Mouse (Mus musculus) embryonic facial prominence, embryonic 10.5 days (tissue): ENCODE measurements around the gene Gimap1. TPM values are rescaled to one million over a fixed set of nuclear protein-coding genes. Genes with fewer than 3 reads are reported as not detected.

Source experiments
- DNase-seq: peaks from one replicate; pipeline ENCODE4 v3.0.0-alpha.2; 2017; ENCODE audit warnings: low spot score
- H3K27ac ChIP-seq: fragments of 300-500 bp; sonication (generic); replicated peaks from 2 replicates; pipeline ENCODE4 v1.5.1; 2016; ENCODE audit warnings: mild to moderate bottlenecking
- H3K27me3 ChIP-seq: fragments of 300-500 bp; sonication (generic); replicated peaks from 2 replicates; pipeline ENCODE4 v1.6.1; 2016; ENCODE audit warnings: low read depth, mild to moderate bottlenecking; ENCODE audit not compliant: poor library complexity, severe bottlenecking
- H3K36me3 ChIP-seq: fragments of 300-500 bp; sonication (generic); replicated peaks from 2 replicates; pipeline ENCODE4 v1.6.1; 2016; ENCODE audit warnings: mild to moderate bottlenecking, moderate library complexity
- H3K4me1 ChIP-seq: fragments of 300-500 bp; sonication (generic); 2 replicates; pipeline ENCODE4 v1.6.1; 2016
- H3K4me3 ChIP-seq: fragments of 300-500 bp; sonication (generic); 2 replicates; pipeline ENCODE4 v1.5.1; 2016; ENCODE audit warnings: mild to moderate bottlenecking, moderate library complexity
- H3K9me3 ChIP-seq: fragments of 300-500 bp; sonication (generic); 2 replicates; pipeline ENCODE4 v1.6.1; 2016; ENCODE audit warnings: mild to moderate bottlenecking
- WGBS: fragments of 180-500 bp; shearing (Covaris S2); methylation state at CpG from one replicate; pipeline ENCODE4 v1.1.7; 2016; 5-methylcytosine and 5-hydroxymethylcytosine counted together
- polyA plus RNA-seq: library from polyadenylated mRNA; unstranded; fragments of >200 nt; fragmentation: Nextera tagmentation; extraction: Ambion mirVana; gene quantifications from 2 replicates; pipeline ENCODE4 v1.2.1, GENCODE M21; 2016

Gene Gimap1
- 4.1 and 5.0 TPM in 2 replicates for polyA plus RNA-seq

DNA sequence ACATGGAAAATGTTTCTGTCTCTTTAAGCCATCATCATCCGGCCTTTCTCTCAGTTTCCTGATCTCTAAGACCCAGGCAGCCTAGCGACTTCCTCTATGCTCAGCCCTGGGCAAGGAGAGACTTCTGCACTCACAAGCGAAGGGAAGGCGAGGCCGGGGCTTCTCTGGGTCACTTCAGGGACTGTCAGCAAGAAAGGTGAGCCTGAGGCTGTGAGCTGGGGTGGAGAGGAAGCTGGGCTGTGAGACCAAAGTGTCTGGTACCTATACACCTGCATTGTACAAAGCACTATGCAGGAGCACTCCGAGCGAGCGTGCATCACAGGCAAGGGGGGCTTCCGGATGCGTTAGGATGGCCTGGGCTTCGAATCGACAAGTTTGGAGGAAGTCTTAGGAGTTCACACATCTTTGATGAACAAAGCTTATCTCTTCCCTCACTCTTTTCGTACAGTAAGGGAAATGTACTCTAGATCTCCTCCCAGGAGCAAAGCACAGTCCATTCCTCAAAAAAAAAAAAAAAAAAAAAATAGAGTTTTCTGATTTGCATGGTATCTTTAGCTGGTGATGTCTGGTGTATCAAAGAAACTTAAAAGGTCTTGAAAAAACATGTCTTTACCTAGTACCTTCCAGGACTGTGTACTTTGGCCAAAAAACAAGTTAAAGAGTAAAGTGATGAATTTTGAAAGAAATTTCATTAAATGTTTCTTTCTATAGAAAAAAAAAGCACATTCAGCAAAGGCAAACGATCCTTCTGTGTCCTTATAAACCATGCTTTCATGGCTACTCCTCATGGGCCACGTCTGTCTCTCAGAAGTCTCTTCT, at the start of gene Gimap1:
Gene Gimap1 (plus strand): TSS at position 94 of the 819 bp plus-strand sequence.
- 77% methylated on average over 15 of the region's 15 CpGs for WGBS
- peaks cover 21% of the 10 kb centered on the region for H3K4me1 ChIP-seq
- H3K4me3 ChIP-seq = 0 out of 2 replicates have a peak within 1 kb of the TSS, but pooled peaks have one; percentile 8
- H3K27ac ChIP-seq = no peak within 1 kb of the TSS
- H3K36me3 ChIP-seq = no peaks in the 10 kb centered on the region
- DNase-seq = no peak
- peaks cover 41% of the 10 kb centered on the region for H3K27me3 ChIP-seq
- no peaks in the 10 kb centered on the region for H3K9me3 ChIP-seq

DNA sequence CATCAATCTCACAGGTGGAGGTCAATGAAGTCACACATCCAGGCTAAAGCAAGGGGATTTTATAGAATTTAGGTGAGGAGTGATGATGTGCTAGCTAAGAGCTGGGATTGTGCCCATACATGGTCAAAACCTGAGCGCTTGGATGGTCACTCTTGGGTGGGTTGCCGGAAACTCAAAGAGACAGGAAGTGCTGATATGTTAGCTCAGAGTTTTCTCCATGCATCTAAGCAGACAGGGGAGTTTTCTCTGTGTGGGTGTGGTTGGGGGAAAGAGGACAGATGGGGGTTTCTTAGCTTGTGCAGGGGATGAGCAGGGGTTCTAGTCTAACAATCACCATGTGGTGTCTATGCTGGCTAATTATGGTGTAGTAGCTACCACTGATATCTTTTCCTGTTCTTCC, 49.5 kb upstream of the Gimap1 start:
- no peaks in the 10 kb centered on the region for H3K36me3 ChIP-seq
- H3K27ac ChIP-seq = no peak overlapping the region
- no peak for DNase-seq
- no peak overlapping the region for H3K4me3 ChIP-seq
- 92% methylated on average over 2 of the region's 2 CpGs for WGBS
- no peaks in the 10 kb centered on the region for H3K9me3 ChIP-seq
- no peaks in the 10 kb centered on the region for H3K27me3 ChIP-seq
- no peaks in the 10 kb centered on the region for H3K4me1 ChIP-seq

DNA sequence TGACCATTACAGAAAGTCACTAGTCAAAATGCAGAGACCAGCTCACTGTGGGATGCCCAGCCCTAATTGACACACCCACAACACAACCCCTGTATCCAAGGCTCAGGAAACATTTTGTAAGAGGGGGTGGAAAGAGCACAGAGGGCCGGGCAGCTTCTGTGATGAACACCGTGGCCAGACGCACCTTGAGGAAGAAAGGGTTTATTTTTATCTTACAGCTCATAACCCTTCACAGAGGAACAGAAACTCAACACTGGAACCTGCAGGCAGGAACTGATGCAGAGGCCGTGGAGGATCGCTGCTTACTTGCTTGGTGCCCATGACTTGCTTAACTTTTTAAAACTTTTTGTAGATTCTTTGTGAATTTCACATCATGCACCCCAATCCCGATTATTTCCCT, 45.9 kb upstream of the Gimap1 start:
- Histone ChIP-seq H3K27ac (no peak overlapping the region), H3K36me3 (no peaks in the 10 kb centered on the region), H3K9me3 (0 out of 2 replicates have a peak, but pooled peaks cover 2% of the 10 kb centered on the region), H3K4me1 (no peaks in the 10 kb centered on the region), H3K27me3 (no peaks in the 10 kb centered on the region), H3K4me3 (no peak overlapping the region)
- WGBS = 87% methylated on average over 6 of the region's 6 CpGs
- no peak for DNase-seq

DNA sequence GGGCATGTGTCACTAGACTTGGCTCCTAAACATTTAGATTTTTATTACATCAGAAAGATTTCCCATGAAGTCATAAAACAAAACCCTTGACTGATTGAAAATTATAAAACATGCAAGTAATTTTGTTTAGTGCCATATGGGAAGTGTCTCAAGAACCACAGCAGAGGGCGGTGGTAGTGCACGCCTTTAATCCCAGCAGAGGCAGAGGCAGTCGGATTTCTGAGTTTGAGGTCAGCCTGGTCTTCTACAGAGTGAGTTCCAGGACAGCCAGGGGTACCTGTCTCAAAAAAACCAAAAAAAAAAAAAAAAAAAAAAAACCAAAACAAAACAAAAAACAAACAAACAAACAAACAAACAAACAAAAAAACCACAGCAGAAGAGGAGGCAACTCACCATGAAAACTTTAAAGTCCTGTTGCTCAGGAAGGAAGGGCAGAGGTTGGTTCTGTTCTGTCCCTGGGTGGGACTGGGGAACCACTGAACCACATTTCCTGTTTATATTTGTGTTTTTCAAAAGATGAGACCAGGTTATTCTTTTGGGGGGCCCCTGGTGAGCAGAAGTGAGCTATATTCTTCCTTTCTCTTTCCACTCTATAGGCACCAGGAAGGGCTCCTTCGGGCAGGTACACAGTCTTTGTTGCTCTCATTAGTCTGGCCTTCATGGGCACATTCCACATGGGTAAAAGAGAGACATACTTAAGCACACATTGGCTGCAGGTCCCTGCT, 41.9 kb upstream of the Gimap1 start:
- Histone ChIP-seq H3K27ac (no peak overlapping the region), H3K4me3 (no peak overlapping the region), H3K4me1 (no peaks in the 10 kb centered on the region), H3K36me3 (no peaks in the 10 kb centered on the region), H3K27me3 (no peaks in the 10 kb centered on the region), H3K9me3 (0 out of 2 replicates have a peak, but pooled peaks cover 2% of the 10 kb centered on the region)
- WGBS = 83% methylated on average over 4 of the region's 4 CpGs
- no peak for DNase-seq

DNA sequence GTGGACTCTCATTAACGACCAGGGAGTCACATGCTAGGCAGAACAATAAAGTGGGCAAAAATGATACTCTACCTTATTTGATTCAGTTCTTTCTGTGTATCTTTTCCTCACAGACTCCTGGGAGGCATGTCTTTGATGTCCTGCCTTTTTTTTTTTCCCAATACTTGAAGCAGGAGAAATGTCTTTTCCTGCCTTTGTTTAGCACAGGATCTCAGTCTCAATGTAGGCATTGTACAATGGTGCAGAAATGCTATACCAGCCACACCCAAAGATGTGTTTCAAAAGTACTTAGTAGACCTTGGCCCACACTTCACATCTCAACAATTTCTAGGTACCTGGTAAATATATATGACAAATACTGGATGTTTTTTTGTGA, 41.3 kb upstream of the Gimap1 start:
- Histone ChIP-seq H3K4me3 (no peak overlapping the region), H3K27ac (no peak overlapping the region), H3K4me1 (peaks cover 4% of the 10 kb centered on the region; the same call in 1 of the 2 replicates), H3K36me3 (no peaks in the 10 kb centered on the region), H3K27me3 (no peaks in the 10 kb centered on the region), H3K9me3 (0 out of 2 replicates have a peak, but pooled peaks cover 2% of the 10 kb centered on the region)
- no peak for DNase-seq
- 61% methylated on average over 1 of the region's 1 CpGs for WGBS

DNA sequence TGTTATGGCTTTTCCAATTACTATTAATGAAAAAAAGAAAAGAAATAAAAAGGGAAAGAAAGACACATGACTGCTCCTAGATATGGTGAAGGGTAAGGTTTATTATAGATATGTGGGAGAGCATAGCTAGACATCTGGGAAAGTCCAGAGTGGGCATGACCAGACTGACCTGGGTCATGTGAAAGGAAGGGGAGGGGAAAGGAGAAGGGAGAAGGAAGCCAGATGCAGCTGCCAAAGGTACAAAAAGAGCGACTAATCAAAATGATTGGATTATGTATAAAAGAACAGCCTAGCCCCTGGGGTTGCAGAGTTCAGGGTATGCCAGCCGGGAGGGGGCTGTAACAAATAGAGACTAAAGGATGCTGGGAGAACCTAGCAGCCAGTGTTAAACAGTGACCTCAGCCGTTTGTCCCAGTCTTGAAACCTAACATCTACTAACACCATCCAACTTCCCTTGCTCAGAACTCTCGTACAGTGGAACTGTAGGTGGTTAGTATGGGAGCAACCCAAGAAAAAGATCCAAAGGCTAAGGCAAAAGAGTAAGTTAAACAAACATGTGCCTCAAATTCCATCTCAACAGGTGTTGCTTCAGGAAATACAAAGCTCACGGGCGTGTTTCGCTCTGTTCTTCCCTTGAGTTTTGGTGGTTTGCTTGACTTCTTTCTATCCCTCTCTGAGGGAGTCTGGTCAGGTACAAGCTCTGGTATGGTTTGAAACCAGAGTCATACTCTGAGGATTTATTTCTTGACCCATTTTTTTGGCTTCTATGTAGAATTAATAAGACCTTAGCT, 40.6 kb upstream of the Gimap1 start:
- Histone ChIP-seq H3K27me3 (no peaks in the 10 kb centered on the region), H3K4me1 (peaks cover 11% of the 10 kb centered on the region), H3K9me3 (0 out of 2 replicates have a peak, but pooled peaks cover 2% of the 10 kb centered on the region), H3K27ac (no peak overlapping the region), H3K36me3 (no peaks in the 10 kb centered on the region), H3K4me3 (no peak overlapping the region)
- DNase-seq = no peak
- WGBS = 84% methylated on average over 7 of the region's 7 CpGs

DNA sequence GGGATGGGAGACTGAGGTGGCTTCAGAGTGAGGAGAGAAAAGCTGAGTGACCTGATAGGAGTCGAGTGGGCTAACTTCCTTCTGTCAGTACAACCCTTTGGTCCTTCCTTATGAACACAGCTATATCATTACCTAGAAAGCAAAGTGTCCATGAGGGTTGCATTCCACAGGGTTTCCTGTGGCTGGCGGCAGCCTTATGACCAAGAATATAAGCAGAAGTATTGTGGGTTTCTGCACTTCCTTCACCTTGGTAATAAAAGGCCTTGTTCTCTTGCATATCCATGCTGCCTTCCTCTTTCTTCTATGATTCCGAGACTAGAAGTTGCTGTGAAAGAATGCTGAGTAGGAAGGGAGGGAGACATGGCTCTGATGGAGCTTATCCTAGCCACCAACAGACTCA, 40.0 kb upstream of the Gimap1 start:
- Histone ChIP-seq H3K4me3 (no peak overlapping the region), H3K27ac (no peak overlapping the region), H3K27me3 (no peaks in the 10 kb centered on the region), H3K36me3 (no peaks in the 10 kb centered on the region), H3K9me3 (0 out of 2 replicates have a peak, but pooled peaks cover 2% of the 10 kb centered on the region), H3K4me1 (peaks cover 11% of the 10 kb centered on the region)
- 81% methylated on average over 3 of the region's 3 CpGs for WGBS
- no peak for DNase-seq

DNA sequence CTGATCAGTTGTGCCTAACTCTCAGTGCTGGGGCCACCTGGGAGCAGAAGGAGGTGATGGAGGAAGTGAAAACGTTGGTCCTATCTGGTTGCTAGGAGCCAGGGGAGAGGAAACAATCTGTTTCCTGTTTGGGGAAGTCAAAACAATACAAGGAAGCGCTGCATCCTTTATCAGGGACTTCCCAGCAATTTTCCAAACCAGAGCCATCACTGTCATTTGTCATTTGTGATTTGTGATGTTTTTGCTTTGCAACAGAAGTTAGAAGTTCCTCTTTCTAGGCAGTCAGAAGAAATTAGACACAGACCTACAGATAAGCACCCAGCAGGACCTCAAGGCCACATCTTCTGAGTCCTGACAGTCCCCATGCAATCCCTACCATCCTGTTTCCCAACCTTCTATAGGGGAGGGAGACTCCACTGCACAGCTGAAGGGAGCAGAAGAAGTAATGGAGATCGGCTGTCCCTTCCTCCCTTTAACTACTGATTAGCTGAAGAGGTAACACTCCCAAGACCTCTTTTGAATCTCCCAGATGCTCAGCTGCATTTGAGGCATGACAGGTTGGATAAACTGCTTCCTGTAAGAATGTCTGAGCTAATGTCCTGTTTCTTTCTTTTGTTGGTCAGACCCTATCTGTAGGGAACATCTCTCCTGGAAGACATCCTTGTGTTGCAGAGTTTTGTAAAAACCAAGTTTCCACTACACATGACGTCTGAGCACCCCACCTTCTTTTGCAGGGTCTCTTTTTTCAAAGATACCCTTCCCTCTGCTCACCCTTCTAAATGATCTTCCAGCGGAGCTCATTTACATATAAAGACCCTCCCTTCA, 38.4 kb upstream of the Gimap1 start:
- DNase-seq = no peak
- Histone ChIP-seq H3K27me3 (no peaks in the 10 kb centered on the region), H3K9me3 (no peaks in the 10 kb centered on the region), H3K4me1 (peaks cover 11% of the 10 kb centered on the region), H3K27ac (no peak overlapping the region), H3K4me3 (no peak overlapping the region), H3K36me3 (no peaks in the 10 kb centered on the region)
- 50% methylated on average over 5 of the region's 5 CpGs for WGBS

DNA sequence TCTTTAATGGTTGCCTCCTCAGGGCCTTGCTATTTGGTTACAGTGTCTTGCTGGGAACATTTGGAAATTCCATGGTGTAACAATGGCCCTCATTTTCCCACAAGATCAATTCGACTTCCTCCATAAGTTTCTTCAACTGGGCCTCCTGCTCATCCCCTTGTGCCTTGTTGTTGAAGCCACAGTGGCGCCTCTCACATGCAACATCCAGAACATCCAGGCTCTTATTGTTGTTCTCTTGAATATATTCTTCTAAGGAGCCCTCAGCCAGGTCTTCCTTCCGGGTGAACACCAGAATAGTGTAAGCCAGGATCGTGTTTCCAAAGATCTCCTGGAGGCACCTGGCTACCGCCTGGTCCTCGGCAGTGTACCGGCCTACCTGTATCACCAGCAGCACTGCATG, 36.7 kb upstream of the Gimap1 start:
- 85% methylated on average over 7 of the region's 7 CpGs for WGBS
- H3K36me3 ChIP-seq = no peaks in the 10 kb centered on the region
- peaks cover 11% of the 10 kb centered on the region for H3K4me1 ChIP-seq
- no peak overlapping the region for H3K4me3 ChIP-seq
- no peaks in the 10 kb centered on the region for H3K9me3 ChIP-seq
- no peak for DNase-seq
- no peaks in the 10 kb centered on the region for H3K27me3 ChIP-seq
- H3K27ac ChIP-seq = no peak overlapping the region

DNA sequence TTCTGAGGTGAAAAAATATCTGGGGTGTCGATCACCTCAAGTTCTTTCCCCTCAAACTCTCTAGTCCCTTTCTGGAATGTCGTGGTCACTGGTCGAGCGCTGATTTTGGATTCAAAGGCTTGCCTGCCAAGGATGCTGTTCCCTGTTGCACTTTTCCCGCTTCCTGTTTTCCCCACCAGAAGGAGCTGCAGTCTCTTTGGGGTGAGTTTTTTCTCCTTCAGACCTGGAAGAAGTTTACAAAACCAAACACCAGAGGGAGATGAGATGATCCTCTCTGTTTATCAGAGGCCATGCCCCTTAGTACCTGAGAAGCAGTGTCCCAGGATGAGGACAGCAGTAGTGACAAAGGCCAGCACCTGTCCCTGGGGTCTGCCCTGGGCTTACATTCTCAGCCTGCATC, 36.3 kb upstream of the Gimap1 start:
- 75% methylated on average over 5 of the region's 5 CpGs for WGBS
- H3K9me3 ChIP-seq = no peaks in the 10 kb centered on the region
- peaks cover 11% of the 10 kb centered on the region for H3K4me1 ChIP-seq
- H3K27me3 ChIP-seq = no peaks in the 10 kb centered on the region
- no peak for DNase-seq
- no peak overlapping the region for H3K27ac ChIP-seq
- no peaks in the 10 kb centered on the region for H3K36me3 ChIP-seq
- H3K4me3 ChIP-seq = no peak overlapping the region

DNA sequence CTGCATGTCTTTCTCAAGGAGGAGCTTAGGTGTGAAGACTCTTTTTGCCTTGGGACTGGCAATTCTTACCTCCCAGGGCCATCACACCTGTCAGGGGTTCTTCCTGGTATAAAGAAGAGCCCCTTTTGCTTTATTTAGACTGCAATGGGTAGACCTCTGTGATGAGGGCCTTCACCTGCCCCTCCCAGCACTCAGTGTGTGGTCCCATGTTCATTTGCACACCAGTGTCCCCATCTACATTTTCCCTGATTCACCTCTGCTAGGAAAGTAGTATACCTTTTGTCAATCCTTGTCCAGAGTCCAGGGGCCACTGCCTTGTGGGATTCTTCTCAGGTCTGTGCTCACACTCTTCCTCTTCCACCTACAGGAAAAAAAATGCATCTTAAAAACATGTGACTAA, 34.7 kb upstream of the Gimap1 start:
- no peak for DNase-seq

DNA sequence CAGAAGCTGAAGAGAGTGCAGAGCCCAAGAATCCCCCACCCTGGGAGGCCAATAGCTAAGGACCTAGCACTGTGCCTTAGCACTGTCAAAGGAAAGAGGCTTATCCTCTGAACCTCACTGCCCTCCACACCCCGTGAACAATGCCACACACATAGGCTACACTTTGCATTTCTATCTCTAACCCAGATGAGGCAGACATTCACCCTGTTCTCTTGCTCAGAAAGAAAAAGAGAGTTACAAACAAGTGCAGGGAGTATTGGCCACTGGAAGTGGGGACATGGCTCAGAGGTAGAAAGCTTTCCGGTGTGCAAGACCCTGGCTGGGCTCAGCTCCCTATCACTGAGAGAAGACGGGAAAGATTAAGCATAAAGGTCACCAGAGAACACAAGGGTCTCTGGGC, 32.7 kb upstream of the Gimap1 start:
- Histone ChIP-seq H3K27me3 (no peaks in the 10 kb centered on the region), H3K27ac (peak overlapping the region; percentile 30; the same call in 1 of the 2 replicates), H3K4me3 (peak overlapping the region; percentile 8; the same call in 1 of the 2 replicates), H3K36me3 (no peaks in the 10 kb centered on the region), H3K9me3 (no peaks in the 10 kb centered on the region), H3K4me1 (peaks cover 11% of the 10 kb centered on the region)
- WGBS = 54% methylated on average over 3 of the region's 3 CpGs
- no peak for DNase-seq

More for the DNA sequence above, 34.7 kb upstream of the Gimap1 start:
- H3K4me3 ChIP-seq = no peak overlapping the region
- no peaks in the 10 kb centered on the region for H3K9me3 ChIP-seq
- no peaks in the 10 kb centered on the region for H3K27me3 ChIP-seq
- no peak overlapping the region for H3K27ac ChIP-seq
- no peaks in the 10 kb centered on the region for H3K36me3 ChIP-seq
- H3K4me1 ChIP-seq = peaks cover 11% of the 10 kb centered on the region
